Mouse (Mus musculus) hindbrain, postnatal 0 days (tissue): ENCODE measurements around the gene Lect2. TPM values are rescaled to one million over a fixed set of nuclear protein-coding genes. Genes with fewer than 3 reads are reported as not detected.

Experiments used
- ATAC-seq: fragments of 200-750 bp; cut with Nextera tagmentation; 2 replicates; pipeline ENCODE4 v1.8.0; 2017; ENCODE audit warnings: mild to moderate bottlenecking, moderate TSS enrichment, moderate library complexity
- DNase-seq: peaks from one replicate; pipeline ENCODE4 v3.0.0-alpha.2; 2015; ENCODE audit warnings: low spot score
- H3K27ac ChIP-seq: fragments of 300-500 bp; sonication (generic); 2 replicates; pipeline ENCODE4 v1.5.1; 2014; ENCODE audit warnings: mild to moderate bottlenecking
- H3K27me3 ChIP-seq: fragments of 300-500 bp; sonication (generic); 2 replicates; pipeline ENCODE4 v1.6.1; 2014; ENCODE audit warnings: low read length, mixed read lengths; ENCODE audit not compliant: insufficient read depth
- H3K36me3 ChIP-seq: fragments of 300-500 bp; sonication (generic); 2 replicates; pipeline ENCODE4 v1.6.1; 2014; ENCODE audit warnings: low read length, mixed read lengths; ENCODE audit not compliant: insufficient read depth
- H3K4me1 ChIP-seq: fragments of 300-500 bp; sonication (generic); 2 replicates; pipeline ENCODE4 v1.6.1; 2014; ENCODE audit warnings: antibody characterized with exemption, low read length, mixed read lengths; ENCODE audit not compliant: insufficient read depth
- H3K4me2 ChIP-seq: fragments of 300-500 bp; sonication (generic); 2 replicates; pipeline ENCODE4 v1.6.1; 2014; ENCODE audit warnings: low read depth, mild to moderate bottlenecking, low read length, moderate library complexity, mixed read lengths
- H3K4me3 ChIP-seq: fragments of 300-500 bp; sonication (generic); 2 replicates; pipeline ENCODE4 v1.5.1; 2014; ENCODE audit warnings: low read length
- H3K9ac ChIP-seq: fragments of 300-500 bp; sonication (generic); replicated peaks from 2 replicates; pipeline ENCODE4 v1.6.1; 2014; ENCODE audit warnings: mild to moderate bottlenecking, low read length, moderate library complexity, mixed read lengths
- H3K9me3 ChIP-seq: fragments of 300-500 bp; sonication (generic); 2 replicates; pipeline ENCODE4 v1.6.1; 2016; ENCODE audit warnings: low read length, mixed read lengths
- CTCF ChIP-seq: IDR thresholded peaks from 2 replicates; pipeline ENCODE4 v1.5.1; 2016; ENCODE audit warnings: antibody characterized with exemption, control low read depth, low read depth
- WGBS: fragments of 180-500 bp; shearing (Covaris S2); extraction: QIAGEN DNeasy Blood & Tissue Kit; methylation state at CpG from one replicate; pipeline ENCODE4 v1.1.7; 2014; 5-methylcytosine and 5-hydroxymethylcytosine counted together
- polyA plus RNA-seq: library from polyadenylated mRNA; unstranded; fragments of >200 nt; fragmentation: Nextera tagmentation; extraction: Ambion mirVana; gene quantifications from 2 replicates; pipeline ENCODE4 v1.2.1, GENCODE M21; 2015
- total RNA-seq: library from RNA; depleted of rRNA; stranded (reverse); fragments of >200 nt; gene quantifications from 2 replicates; pipeline ENCODE4 v1.2.3, GENCODE M21; 2014

The Lect2 gene
- total and polyA plus RNA-seq, 2 experiments from 2014 or later, result not detected

DNA sequence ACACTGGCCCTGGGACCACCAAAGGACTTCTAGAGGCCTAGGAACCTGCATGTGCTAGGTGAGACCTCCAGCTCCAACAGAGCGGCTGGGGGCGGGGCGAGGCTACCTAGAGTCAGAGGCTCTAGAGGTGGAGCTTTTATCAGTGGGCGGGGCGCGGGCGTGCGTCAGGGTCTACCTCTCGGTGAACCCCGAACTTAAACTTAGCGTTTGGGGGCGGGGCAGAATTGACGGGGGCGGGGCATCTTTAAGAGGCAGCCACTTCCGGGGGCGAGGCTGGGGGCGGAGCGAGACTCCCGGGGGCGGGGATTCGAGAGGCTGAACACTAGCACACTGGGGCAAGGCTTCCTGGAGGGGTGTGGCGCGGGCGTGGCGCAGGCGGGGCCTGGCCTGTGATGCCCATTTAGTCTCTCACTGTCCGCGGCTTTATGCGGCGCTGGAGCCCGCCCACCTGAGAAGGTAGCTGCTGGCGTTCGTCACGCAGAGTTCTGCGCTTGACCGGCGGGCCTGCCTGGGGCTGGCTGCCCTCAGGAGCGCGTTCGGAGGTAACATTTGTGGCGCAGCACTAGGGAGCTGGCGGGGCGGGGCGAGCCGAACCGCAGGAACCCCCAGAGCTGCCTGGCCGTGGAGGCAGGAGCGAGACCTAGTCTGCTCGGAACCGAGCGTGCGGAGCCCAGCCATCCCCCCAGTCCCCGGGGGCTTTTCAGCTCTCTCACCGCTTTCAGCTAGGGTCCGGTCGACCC lies 26.1 kb downstream of the Lect2 start, which contains the start of gene Fbxl21:
Gene Fbxl21 (plus strand): TSS at position 392 of the 740 bp plus-strand sequence.
- peak within 1 kb of the TSS; percentile 93 for H3K4me2 ChIP-seq
- no peak for TF ChIP-seq CTCF
- no peaks in the 10 kb centered on the region for H3K27me3 ChIP-seq
- H3K4me1 ChIP-seq, result no peaks in the 10 kb centered on the region
- H3K36me3 ChIP-seq, result no peaks in the 10 kb centered on the region
- DNase-seq (peak; percentile 91), ATAC-seq (peak; percentile 98)
- peak within 1 kb of the TSS; percentile 62; the same call in 1 of the 2 replicates for H3K27ac ChIP-seq
- H3K4me3 ChIP-seq, result peak within 1 kb of the TSS; percentile 70
- under 1% methylated on average over 56 of the region's 56 CpGs for WGBS
- H3K9ac ChIP-seq, result peak within 1 kb of the TSS; percentile 56
- H3K9me3 ChIP-seq, result no peaks in the 10 kb centered on the region

DNA sequence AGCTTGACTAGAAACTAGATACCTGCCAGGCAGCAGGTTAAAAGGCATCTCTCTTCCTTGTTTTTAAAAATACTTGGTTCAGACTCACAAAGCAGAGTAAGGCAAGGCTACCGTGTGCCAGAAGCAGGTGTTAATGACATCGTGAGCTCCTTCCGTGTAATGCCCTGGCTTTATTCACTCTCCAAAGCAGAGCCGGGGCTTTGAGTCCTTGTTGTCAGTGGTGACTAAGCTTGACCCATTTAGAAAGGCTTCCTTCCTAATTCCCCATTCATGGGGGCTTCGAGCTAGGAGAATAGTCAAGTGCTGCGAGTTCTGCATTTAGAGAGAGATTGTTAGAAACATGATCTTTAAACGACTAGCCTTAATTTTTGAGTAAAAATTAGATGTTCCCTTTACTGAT lies 31.5 kb downstream of the Lect2 start:
- TF ChIP-seq CTCF, result no peak
- DNase-seq, result no peak
- no peak overlapping the region for H3K27ac ChIP-seq
- no peak overlapping the region for H3K4me2 ChIP-seq
- ATAC-seq, result no peak
- no peaks in the 10 kb centered on the region for H3K4me1 ChIP-seq
- H3K9me3 ChIP-seq, result no peaks in the 10 kb centered on the region
- no peak overlapping the region for H3K4me3 ChIP-seq
- no peak overlapping the region for H3K9ac ChIP-seq
- no peaks in the 10 kb centered on the region for H3K27me3 ChIP-seq
- 47% methylated on average over 7 of the region's 7 CpGs for WGBS
- no peaks in the 10 kb centered on the region for H3K36me3 ChIP-seq

DNA sequence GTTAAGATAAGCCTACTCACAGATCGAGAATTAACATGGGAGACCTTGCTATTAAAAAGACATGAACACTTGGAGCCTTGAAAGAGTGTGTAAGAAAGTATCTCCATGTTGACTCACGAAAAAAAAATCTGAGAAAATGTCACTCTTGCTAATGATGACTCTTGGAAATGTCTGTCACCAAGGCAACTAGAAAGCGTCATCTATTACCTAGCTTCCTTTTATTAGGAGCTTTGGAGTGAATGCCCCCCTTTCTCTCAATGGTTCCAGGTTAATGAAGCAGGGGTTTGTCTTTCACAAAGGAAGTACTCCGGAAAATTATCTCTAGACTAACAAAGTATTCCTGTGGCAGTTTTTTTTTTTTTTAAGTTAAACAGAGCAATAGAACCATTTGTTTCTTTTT lies 32.0 kb downstream of the Lect2 start:
- Histone ChIP-seq H3K27me3 (no peaks in the 10 kb centered on the region), H3K36me3 (no peaks in the 10 kb centered on the region), H3K9ac (no peak overlapping the region), H3K4me2 (no peak overlapping the region), H3K27ac (no peak overlapping the region), H3K9me3 (no peaks in the 10 kb centered on the region), H3K4me1 (no peaks in the 10 kb centered on the region), H3K4me3 (no peak overlapping the region)
- DNase-seq, result peak; percentile 15
- WGBS, result 53% methylated on average over 4 of the region's 4 CpGs
- no peak for TF ChIP-seq CTCF
- ATAC-seq, result no peak

DNA sequence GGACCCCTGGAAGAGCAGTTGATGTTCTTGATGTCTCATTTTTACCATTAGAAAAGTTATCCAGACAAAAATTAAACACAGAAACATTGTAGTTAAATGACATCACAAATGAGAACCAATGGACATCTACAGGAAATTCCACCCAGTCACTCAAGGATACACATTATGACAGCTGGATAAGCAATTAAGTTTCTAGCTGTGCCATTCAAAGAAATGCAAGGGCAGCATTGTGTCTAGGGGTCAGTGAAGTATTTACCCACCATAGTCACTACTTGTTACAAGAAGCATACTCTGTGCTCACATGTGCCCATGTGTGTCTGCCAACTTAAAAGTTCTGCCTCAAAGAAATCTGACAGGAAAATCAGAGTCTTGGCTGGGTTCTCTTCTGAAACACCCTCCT lies 34.7 kb downstream of the Lect2 start:
- Histone ChIP-seq H3K27ac (no peak overlapping the region), H3K4me1 (no peaks in the 10 kb centered on the region), H3K9ac (no peak overlapping the region), H3K36me3 (no peaks in the 10 kb centered on the region), H3K27me3 (no peaks in the 10 kb centered on the region), H3K4me2 (no peak overlapping the region), H3K9me3 (no peaks in the 10 kb centered on the region), H3K4me3 (no peak overlapping the region)
- ATAC-seq (peak; percentile 74; the same call in 1 of the 2 replicates), DNase-seq (no peak)
- TF ChIP-seq CTCF, result no peak

DNA sequence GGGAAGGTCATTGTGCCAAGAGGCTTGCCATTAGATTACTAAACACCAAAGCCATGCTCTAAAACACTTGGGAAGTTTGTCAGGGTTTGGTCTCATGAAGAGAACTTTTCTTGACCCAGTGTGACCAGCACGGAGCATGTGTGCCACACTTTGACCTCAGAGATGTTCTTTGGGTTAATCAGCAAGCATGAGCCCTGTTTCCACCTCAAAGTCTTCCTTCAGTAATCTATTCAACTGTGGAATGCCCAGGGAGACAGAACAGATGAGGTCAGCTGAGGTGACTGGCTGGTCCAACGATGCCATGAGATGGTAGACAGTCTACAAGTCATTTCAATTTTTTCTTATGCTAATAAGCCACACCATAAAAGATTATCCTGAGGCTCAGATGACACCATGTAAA lies 38.5 kb downstream of the Lect2 start:
- Histone ChIP-seq H3K4me3 (no peak overlapping the region), H3K9me3 (no peaks in the 10 kb centered on the region)
- 79% methylated on average over 2 of the region's 2 CpGs for WGBS

DNA sequence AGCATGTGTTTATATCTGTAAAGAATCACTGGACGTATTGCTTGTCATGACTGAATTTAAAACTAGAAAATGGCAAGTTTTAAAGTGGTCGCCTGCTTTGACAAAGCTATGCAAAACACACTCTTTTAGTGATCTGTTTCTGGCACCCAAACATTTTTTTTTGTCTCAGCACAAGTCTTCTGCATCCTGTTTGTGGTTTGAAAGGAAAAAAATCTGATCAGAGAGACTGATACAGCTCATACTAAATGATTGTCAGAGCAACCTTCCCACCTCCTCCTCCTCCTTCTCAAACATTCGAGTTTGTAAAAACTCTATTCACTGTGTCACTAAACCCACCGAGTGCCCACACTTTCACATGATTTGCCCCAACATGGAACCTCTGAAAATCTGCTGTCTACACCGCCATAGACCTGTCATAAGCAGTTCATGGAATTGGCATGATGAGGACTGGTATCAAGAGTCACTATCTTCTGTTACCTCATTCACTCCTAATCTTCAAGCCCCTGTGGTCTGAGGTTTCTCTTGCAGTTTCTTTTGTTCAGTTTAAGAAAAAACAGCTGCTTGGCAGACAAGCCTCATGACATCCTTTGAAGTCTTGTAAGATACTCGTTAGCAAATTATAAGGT lies 41.3 kb downstream of the Lect2 start:
- Histone ChIP-seq H3K4me3 (no peak overlapping the region), H3K9me3 (no peaks in the 10 kb centered on the region), H3K36me3 (no peaks in the 10 kb centered on the region), H3K9ac (no peak overlapping the region), H3K4me1 (no peaks in the 10 kb centered on the region), H3K27me3 (no peaks in the 10 kb centered on the region), H3K27ac (no peak overlapping the region), H3K4me2 (no peak overlapping the region)
- ATAC-seq, result no peak
- 73% methylated on average over 6 of the region's 6 CpGs for WGBS
- DNase-seq, result no peak
- TF ChIP-seq CTCF, result no peak

More for the DNA sequence above, 38.5 kb downstream of the Lect2 start:
- no peak overlapping the region for H3K9ac ChIP-seq
- DNase-seq (no peak), ATAC-seq (no peak)
- H3K36me3 ChIP-seq, result no peaks in the 10 kb centered on the region
- H3K27ac ChIP-seq, result no peak overlapping the region
- no peaks in the 10 kb centered on the region for H3K27me3 ChIP-seq
- H3K4me1 ChIP-seq, result no peaks in the 10 kb centered on the region
- no peak for TF ChIP-seq CTCF
- no peak overlapping the region for H3K4me2 ChIP-seq
